Mouse (Mus musculus) neural tube, embryonic 12.5 days (tissue): Measurements from ENCODE around the gene Prm2. TPM values are rescaled to one million over a fixed set of nuclear protein-coding genes. Genes with fewer than 3 reads are reported as not detected.

Experiments
- polyA plus RNA-seq: library from polyadenylated mRNA; unstranded; fragments of >200 nt; fragmentation: Nextera tagmentation; extraction: Ambion mirVana; gene quantifications from 2 replicates; pipeline ENCODE4 v1.2.1, GENCODE M21; 2016

The Prm2 gene
- polyA plus RNA-seq, 1 experiment from 2014 or later = not detected

Other genes starting within 250 kb of the Prm2 start
- gene Socs1, start 10.6 kb downstream of the Prm2 start, polyA plus RNA-seq = 3.0 and 3.6 TPM in 2 replicates
- not detected in 2 replicates for gene Tnp2, start 7.5 kb downstream of the Prm2 start, polyA plus RNA-seq
- gene Prm3, start 5.2 kb downstream of the Prm2 start, polyA plus RNA-seq = not detected in 2 replicates
- not detected in 2 replicates for gene Prm1, start 9.7 kb upstream of the Prm2 start, polyA plus RNA-seq
- not detected in 2 replicates for gene Gm11172, start 16.8 kb upstream of the Prm2 start, polyA plus RNA-seq
- gene Rmi2, start 38.9 kb upstream of the Prm2 start, polyA plus RNA-seq = 1.9 and 2.8 TPM in 2 replicates